Mouse (Mus musculus) megakaryocyte, embryonic 14.5 days (primary cell): Measurements from ENCODE around the gene Gpr146.

Experiments
- FLI1 ChIP-seq: IDR thresholded peaks from 2 replicates; pipeline ENCODE4 v1.6.1; 2012; ENCODE audit warnings: low read length, inconsistent platforms, mixed read lengths
- GATA1 ChIP-seq: IDR thresholded peaks from 3 replicates; pipeline ENCODE4 v1.6.1; 2012; ENCODE audit warnings: mixed read lengths, low read length, inconsistent platforms, borderline replicate concordance

GRCm38 (mm10) chr5:139378271-139378556 lies 717 bp downstream of the Gpr146 start:
- TF ChIP-seq GATA1 (no peak), FLI1 (no peak)
